Mouse (Mus musculus): ENCODE results near the gene Adig. TPM values are rescaled to one million over a fixed set of nuclear protein-coding genes. Genes with fewer than 3 reads are reported as not detected.

Gene Adig
- total and polyA plus RNA-seq, 3 experiments: 4.1 to 21.4 (median 4.7) TPM

- H3K27me3 ChIP-seq (ENCODE audit: control insufficient read depth, insufficient read depth, low read length): no peaks in the 10 kb centered on the region
- DNase-seq: peak; percentile 42 to 75
- H3K27ac ChIP-seq: no peak overlapping the region
- 5% methylated on average over 17 of the region's 17 CpGs for WGBS
- no peaks in the 10 kb centered on the region for H3K79me2 ChIP-seq (replicated peaks; ENCODE audit: control insufficient read depth, insufficient read depth, low read length)
- no peaks in the 10 kb centered on the region for H3K4me1 ChIP-seq (ENCODE audit: control insufficient read depth, insufficient read depth, low read length)
- no peak overlapping the region for H3K4me3 ChIP-seq
- intact Hi-C loops (cut with DNase I): loop anchor here (1.0 to 5.0 kb wide), 3 partner anchors 96 to 316 kb away; no protein-coding TSS in a partner anchor
- H3K9ac ChIP-seq (ENCODE audit: low read depth, low read length): no peak overlapping the region
- no peak for TF ChIP-seq POLR2A (IDR thresholded peaks at IDR 0.05; ENCODE audit: insufficient read depth, low read depth, low read length)
- TF ChIP-seq EP300 (IDR thresholded peaks at IDR 0.05; ENCODE audit: insufficient read depth, low read depth, low read length): no peak
- TF ChIP-seq CTCF (IDR thresholded peaks at IDR 0.05): peak; percentile 91
- H3K36me3 ChIP-seq (ENCODE audit: control insufficient read depth, insufficient read depth, low read length): no peaks in the 10 kb centered on the region
Measured at GRCm38 (mm10) chr2:158546751-158547150, 44.3 kb downstream of the Adig start.

GRCm38 (mm10) chr2:158550067-158550466 lies 47.7 kb downstream of the Adig start:
- Histone ChIP-seq H3K27me3 (ENCODE audit: control insufficient read depth, insufficient read depth, low read length) (peaks cover 4% of the 10 kb centered on the region), H3K4me1 (ENCODE audit: control insufficient read depth, insufficient read depth, low read length) (no peaks in the 10 kb centered on the region), H3K27ac (no peak overlapping the region), H3K79me2 (replicated peaks; ENCODE audit: control insufficient read depth, insufficient read depth, low read length) (no peaks in the 10 kb centered on the region), H3K9ac (ENCODE audit: low read depth, low read length) (no peak overlapping the region), H3K4me3 (no peak overlapping the region), H3K36me3 (ENCODE audit: control insufficient read depth, insufficient read depth, low read length) (no peaks in the 10 kb centered on the region)
- intact Hi-C loops (cut with DNase I): loop anchor here (2.0 kb wide), 1 partner anchor 79 kb away; no protein-coding TSS in a partner anchor
- TF ChIP-seq CTCF (IDR thresholded peaks at IDR 0.05) (peak; percentile 94), POLR2A (IDR thresholded peaks at IDR 0.05; ENCODE audit: insufficient read depth, low read depth, low read length) (no peak), EP300 (IDR thresholded peaks at IDR 0.05; ENCODE audit: insufficient read depth, low read depth, low read length) (0 out of 2 replicates have a peak, but pooled peaks have one; percentile 53)
- DNase-seq: peak; percentile 58 to 82
- WGBS: 2% methylated on average over 3 of the region's 3 CpGs

DNA sequence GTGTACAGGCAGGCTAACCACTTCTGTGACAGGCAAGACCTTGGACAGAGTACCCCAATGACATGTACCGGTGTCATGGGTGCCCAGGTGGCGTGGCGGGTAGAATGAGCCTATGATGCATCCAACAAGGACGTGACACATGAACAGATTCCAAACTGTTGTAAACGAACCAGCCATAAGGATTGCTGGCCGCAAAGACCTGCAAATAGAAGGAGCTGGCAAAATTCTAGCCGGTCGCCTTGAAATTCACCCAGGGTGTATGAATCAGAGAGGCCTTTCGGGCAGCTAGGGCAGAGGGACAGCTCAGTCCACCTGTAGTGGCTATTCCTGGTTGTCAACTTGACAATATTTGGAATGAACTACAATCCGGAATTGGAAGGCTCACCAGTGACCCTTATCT lies 52.0 kb downstream of the Adig start:
- no peak overlapping the region for H3K4me3 ChIP-seq
- peaks cover 7% of the 10 kb centered on the region for H3K27me3 ChIP-seq (ENCODE audit: control insufficient read depth, insufficient read depth, low read length)
- no peaks in the 10 kb centered on the region for H3K36me3 ChIP-seq (ENCODE audit: control insufficient read depth, insufficient read depth, low read length)
- WGBS: 20% methylated on average over 10 of the region's 10 CpGs
- H3K79me2 ChIP-seq (replicated peaks; ENCODE audit: control insufficient read depth, insufficient read depth, low read length): no peaks in the 10 kb centered on the region
- TF ChIP-seq EP300 (IDR thresholded peaks at IDR 0.05; ENCODE audit: insufficient read depth, low read depth, low read length): no peak
- TF ChIP-seq POLR2A (IDR thresholded peaks at IDR 0.05; ENCODE audit: insufficient read depth, low read depth, low read length): no peak
- no peak for TF ChIP-seq CTCF (IDR thresholded peaks at IDR 0.05)
- no peak overlapping the region for H3K27ac ChIP-seq
- H3K4me1 ChIP-seq (ENCODE audit: control insufficient read depth, insufficient read depth, low read length): no peaks in the 10 kb centered on the region
- no peak for DNase-seq
- intact Hi-C loops (cut with DNase I): no loop called here
- H3K9ac ChIP-seq (ENCODE audit: low read depth, low read length): no peak overlapping the region

DNA sequence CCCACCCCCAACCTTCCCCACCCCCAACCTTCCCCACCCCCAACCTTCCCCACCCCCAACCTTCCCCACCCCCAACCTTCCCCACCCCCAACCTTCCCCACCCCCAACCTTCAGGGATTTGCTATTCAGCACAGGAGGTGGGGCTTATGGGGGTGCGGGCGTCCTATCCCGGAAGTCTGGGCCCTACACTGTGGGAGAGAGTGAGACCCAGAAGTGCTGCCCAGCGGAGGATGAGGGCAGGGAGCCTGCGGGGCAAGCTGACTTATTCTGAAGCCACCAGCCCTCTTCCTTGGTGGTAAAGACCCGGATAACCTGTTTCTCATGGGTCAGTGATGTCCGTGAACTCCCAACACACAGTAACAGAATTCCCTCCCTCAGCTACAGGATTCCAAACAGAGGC lies 52.8 kb downstream of the Adig start:
- Histone ChIP-seq H3K4me1 (ENCODE audit: control insufficient read depth, insufficient read depth, low read length) (no peaks in the 10 kb centered on the region), H3K27ac (no peak overlapping the region), H3K9ac (ENCODE audit: low read depth, low read length) (no peak overlapping the region), H3K36me3 (ENCODE audit: control insufficient read depth, insufficient read depth, low read length) (no peaks in the 10 kb centered on the region), H3K4me3 (peak overlapping the region; percentile 13; the same call in 1 of the 2 replicates), H3K79me2 (replicated peaks; ENCODE audit: control insufficient read depth, insufficient read depth, low read length) (no peaks in the 10 kb centered on the region), H3K27me3 (ENCODE audit: control insufficient read depth, insufficient read depth, low read length) (peaks cover 7% of the 10 kb centered on the region)
- 3% methylated on average over 7 of the region's 7 CpGs for whole genome bisulfite sequencing
- TF ChIP-seq CTCF (IDR thresholded peaks at IDR 0.05) (no peak), EP300 (IDR thresholded peaks at IDR 0.05; ENCODE audit: insufficient read depth, low read depth, low read length) (no peak), POLR2A (IDR thresholded peaks at IDR 0.05; ENCODE audit: insufficient read depth, low read depth, low read length) (no peak)
- intact Hi-C loops (cut with DNase I): no loop called here
- DNase-seq: peak; percentile 48 to 57

- no peaks in the 10 kb centered on the region for H3K4me1 ChIP-seq (ENCODE audit: control insufficient read depth, insufficient read depth, low read length)
- no peaks in the 10 kb centered on the region for H3K79me2 ChIP-seq (replicated peaks; ENCODE audit: control insufficient read depth, insufficient read depth, low read length)
- WGBS: 1% methylated on average over 8 of the region's 8 CpGs
- H3K27ac ChIP-seq: no peak overlapping the region
- DNase-seq: no peak
- H3K36me3 ChIP-seq (ENCODE audit: control insufficient read depth, insufficient read depth, low read length): no peaks in the 10 kb centered on the region
- TF ChIP-seq POLR2A (IDR thresholded peaks at IDR 0.05; ENCODE audit: insufficient read depth, low read depth, low read length): no peak
- no peak for TF ChIP-seq EP300 (IDR thresholded peaks at IDR 0.05; ENCODE audit: insufficient read depth, low read depth, low read length)
- no peak for TF ChIP-seq CTCF (IDR thresholded peaks at IDR 0.05)
- no peak overlapping the region for H3K9ac ChIP-seq (ENCODE audit: low read depth, low read length)
- H3K4me3 ChIP-seq: peak overlapping the region; percentile 13; the same call in 1 of the 2 replicates
- peaks cover 7% of the 10 kb centered on the region for H3K27me3 ChIP-seq (ENCODE audit: control insufficient read depth, insufficient read depth, low read length)
- intact Hi-C loops (cut with DNase I): no loop called here
Measured at GRCm38 (mm10) chr2:158555812-158556211, 53.4 kb downstream of the Adig start.

DNA sequence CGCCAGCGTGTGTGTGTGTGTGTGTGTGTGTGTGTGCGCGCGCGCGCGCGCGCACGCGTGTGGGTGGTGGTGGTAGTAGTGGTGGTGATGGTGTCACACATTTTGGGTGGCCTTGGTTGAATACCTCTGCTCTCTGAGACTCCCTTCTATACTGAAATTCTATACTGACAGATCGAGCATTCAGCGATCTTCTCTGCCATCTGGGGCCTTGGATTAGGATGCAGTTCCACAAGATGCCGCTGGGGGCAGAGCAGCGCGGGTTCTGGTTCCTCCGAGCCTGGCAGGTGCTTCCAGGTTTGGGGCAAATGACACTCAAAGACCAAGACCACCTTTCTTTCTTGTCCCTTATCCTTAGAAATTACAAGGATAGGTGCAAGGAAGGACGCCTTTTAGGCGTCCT lies 53.8 kb downstream of the Adig start:
- H3K9ac ChIP-seq (ENCODE audit: low read depth, low read length): no peak overlapping the region
- TF ChIP-seq POLR2A (IDR thresholded peaks at IDR 0.05; ENCODE audit: insufficient read depth, low read depth, low read length): no peak
- peak; percentile 93 for TF ChIP-seq CTCF (IDR thresholded peaks at IDR 0.05)
- TF ChIP-seq EP300 (IDR thresholded peaks at IDR 0.05; ENCODE audit: insufficient read depth, low read depth, low read length): no peak
- intact Hi-C loops (cut with DNase I): no loop called here
- peaks cover 7% of the 10 kb centered on the region for H3K27me3 ChIP-seq (ENCODE audit: control insufficient read depth, insufficient read depth, low read length)
- H3K36me3 ChIP-seq (ENCODE audit: control insufficient read depth, insufficient read depth, low read length): no peaks in the 10 kb centered on the region
- H3K4me3 ChIP-seq: no peak overlapping the region
- no peak overlapping the region for H3K27ac ChIP-seq
- no peaks in the 10 kb centered on the region for H3K4me1 ChIP-seq (ENCODE audit: control insufficient read depth, insufficient read depth, low read length)
- no peaks in the 10 kb centered on the region for H3K79me2 ChIP-seq (replicated peaks; ENCODE audit: control insufficient read depth, insufficient read depth, low read length)
- WGBS: 2% methylated on average over 20 of the region's 20 CpGs
- DNase-seq: peak; percentile 58 to 81

Measured in heart, adult 2 months (tissue).